In the genomic region with DNA sequence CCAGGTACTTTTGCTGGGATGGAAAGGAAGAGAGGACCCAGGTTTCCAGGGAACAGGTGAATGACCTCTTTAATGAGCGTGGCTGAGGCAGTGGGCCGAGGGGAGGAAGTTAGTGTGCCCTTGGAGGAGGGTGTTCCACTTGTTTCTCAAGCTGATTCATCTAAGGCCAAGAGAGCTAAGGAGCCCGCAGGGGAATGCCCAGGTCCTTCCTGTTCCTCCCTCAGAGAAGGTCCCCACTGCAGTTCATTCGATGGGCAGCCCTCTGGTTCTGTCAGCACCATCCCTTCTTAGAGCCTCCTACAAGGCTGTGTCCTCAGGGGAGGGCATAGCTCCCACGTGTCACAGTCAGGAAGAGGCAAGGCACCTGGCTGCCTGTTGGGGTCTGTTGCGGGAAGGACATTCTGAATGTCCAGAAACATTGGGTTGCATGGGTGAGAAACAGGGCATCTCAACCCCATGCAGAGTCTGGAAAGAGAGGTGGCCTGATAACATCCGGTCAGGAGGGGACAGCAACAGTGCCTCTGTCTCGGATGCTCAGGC, we compare ENCODE assay signal across 26 mouse cellular contexts. TPM values are rescaled to one million over a fixed set of nuclear protein-coding genes. Genes with fewer than 3 reads are reported as not detected.
A peak's percentile ranks its signal among the peaks of the same experiment; 100 is the strongest.
DNase-seq lines count a peak whose midpoint lies in the region; ATAC-seq and TF ChIP-seq lines count a peak whose summit lies in the region.
"Had no signal": no experiment of that assay in that cellular context is flagged by ENCODE, and none has a peak within 500 bp of the region (broad histone marks: within the 10 kb centered on the region; RNA-seq: fewer than 3 reads in every experiment).

No protein-coding gene starts in this region.

- ATAC-seq in CD4-positive, CD25-positive, alpha-beta regulatory T cell, adult 4 months, result peak; percentile 57
- ATAC-seq in granulocyte monocyte progenitor cell, adult 5-6 weeks (replicated peaks; ENCODE audit: poor library complexity, severe bottlenecking), result peak; percentile 38
- peak; percentile 51 for ATAC-seq in monocyte, adult 5-6 weeks (replicated peaks; ENCODE audit: insufficient number of reproducible peaks, low FRiP score, low TSS enrichment, poor library complexity, severe bottlenecking)
- ATAC-seq in forebrain, embryonic 11.5 days (replicated peaks; ENCODE audit: low FRiP score), result no peak
- ATAC-seq: hindbrain, postnatal 0 days; liver, embryonic 12.5 days; midbrain, embryonic 13.5 days had no signal

- no peaks in the 10 kb centered on the region; the same call in 1 of the 2 replicates for H3K4me1 ChIP-seq in forebrain, embryonic 11.5 days (replicated peaks; ENCODE audit: control insufficient read depth, insufficient read depth, low read length)

- WGBS in forebrain, embryonic 11.5 days, result 85% methylated on average over 8 of the region's 8 CpGs

- no peak overlapping the region for H3K4me3 ChIP-seq in layer of hippocampus, adult 2 months
- no peak overlapping the region for H3K4me3 ChIP-seq in forebrain, embryonic 11.5 days (ENCODE audit: low read depth, low read length)
- H3K4me3 ChIP-seq: embryonic facial prominence, embryonic 10.5 days; forebrain, embryonic 12.5 days; heart, adult 2 months; liver, embryonic 12.5 days; midbrain, embryonic 13.5 days; myocyte had no signal

- peak; percentile 34 for DNase-seq in layer of hippocampus, adult 9-11 months
- DNase-seq in layer of hippocampus, adult 2 months (ENCODE audit: low spot score in 2 of 2), result no peak
- no peak for DNase-seq in urinary bladder, adult 18-20 months (ENCODE audit: low spot score in 2 of 2)
- no peak for DNase-seq in adrenal gland, postnatal 14 days
- DNase-seq in forebrain, embryonic 11.5 days (ENCODE audit: low spot score), result no peak
- DNase-seq: adrenal gland, adult 8-10 months; cerebellum, adult 11 months; cerebellum, postnatal 25 days; gastrocnemius, postnatal 10 days; heart, postnatal 4 days; kidney, adult 8-10 months; kidney, postnatal 36 days; lung, adult 2 months; lung, postnatal 4 days; right cerebral cortex, postnatal 25 days had no signal

- H3K27ac ChIP-seq in layer of hippocampus, adult 2 months, result no peak overlapping the region
- H3K27ac ChIP-seq in forebrain, embryonic 11.5 days (ENCODE audit: low read depth, low read length), result no peak overlapping the region
- H3K27ac ChIP-seq: embryonic facial prominence, embryonic 10.5 days; forebrain, embryonic 12.5 days; hindbrain, postnatal 0 days; liver, embryonic 12.5 days; midbrain, embryonic 13.5 days; stomach, postnatal 0 days had no signal

- TF ChIP-seq CTCF in layer of hippocampus, adult 2 months (conservative IDR thresholded peaks at IDR 0.05), result no peak

- no peaks in the 10 kb centered on the region for H3K9me3 ChIP-seq in forebrain, embryonic 11.5 days (ENCODE audit: control insufficient read depth, low read length)
- H3K9me3 ChIP-seq: embryonic facial prominence, embryonic 10.5 days; forebrain, embryonic 12.5 days; liver, embryonic 12.5 days; midbrain, embryonic 13.5 days had no signal

- no peak overlapping the region for H3K9ac ChIP-seq in forebrain, embryonic 11.5 days (ENCODE audit: low read length)
- H3K9ac ChIP-seq: forebrain, embryonic 12.5 days; liver, embryonic 12.5 days; midbrain, embryonic 13.5 days had no signal

- H3K4me2 ChIP-seq in forebrain, embryonic 11.5 days (ENCODE audit: low read depth, low read length, severe bottlenecking), result no peak overlapping the region
- H3K4me2 ChIP-seq: forebrain, embryonic 12.5 days; liver, embryonic 12.5 days; midbrain, embryonic 13.5 days had no signal

- no peaks in the 10 kb centered on the region for H3K36me3 ChIP-seq in forebrain, embryonic 11.5 days (ENCODE audit: control insufficient read depth, insufficient read depth, low read length)
- H3K36me3 ChIP-seq: embryonic facial prominence, embryonic 10.5 days; forebrain, embryonic 12.5 days; liver, embryonic 12.5 days; midbrain, embryonic 13.5 days had no signal

- no peaks in the 10 kb centered on the region for H3K27me3 ChIP-seq in forebrain, embryonic 11.5 days (ENCODE audit: control insufficient read depth, insufficient read depth, low read length)
- H3K27me3 ChIP-seq: forebrain, embryonic 12.5 days; liver, embryonic 12.5 days; midbrain, embryonic 13.5 days had no signal

RNA-seq across cellular contexts. Expression of gene Prkch, which starts 26.3 kb away (rescaled TPM):
- total RNA-seq in layer of hippocampus, adult 2 months (2021), result 1 to 10 TPM; 3.2 to 3.7 TPM
- polyA plus RNA-seq in CD4-positive, CD25-positive, alpha-beta regulatory T cell, adult 4 months (2017; shearing (Covaris generic)), result 10 to 100 TPM; 73.0 to 76.1 TPM
- total RNA-seq in granulocyte monocyte progenitor cell, adult 5-6 weeks (2014; fragmentation: Nextera tagmentation), result 0.99 and 1.6 TPM in 2 replicates
- 2.6 and 5.3 TPM in 2 replicates for total RNA-seq in granulocyte monocyte progenitor cell, adult 5-6 weeks (2017)
- total RNA-seq in monocyte, adult 5-6 weeks (2017), result 140 to 209 TPM (median 154 TPM) in 3 replicates
- 19.9 and 27.2 TPM in 2 replicates for total RNA-seq in adrenal gland, postnatal 14 days (2021)
- polyA plus RNA-seq in forebrain, embryonic 11.5 days (2014; fragmentation: Nextera tagmentation; extraction: Ambion mirVana), result 5.6 and 6.9 TPM in 2 replicates
